Mouse (Mus musculus): ENCODE measurements around the gene Fabp2.

The Fabp2 gene

DNA sequence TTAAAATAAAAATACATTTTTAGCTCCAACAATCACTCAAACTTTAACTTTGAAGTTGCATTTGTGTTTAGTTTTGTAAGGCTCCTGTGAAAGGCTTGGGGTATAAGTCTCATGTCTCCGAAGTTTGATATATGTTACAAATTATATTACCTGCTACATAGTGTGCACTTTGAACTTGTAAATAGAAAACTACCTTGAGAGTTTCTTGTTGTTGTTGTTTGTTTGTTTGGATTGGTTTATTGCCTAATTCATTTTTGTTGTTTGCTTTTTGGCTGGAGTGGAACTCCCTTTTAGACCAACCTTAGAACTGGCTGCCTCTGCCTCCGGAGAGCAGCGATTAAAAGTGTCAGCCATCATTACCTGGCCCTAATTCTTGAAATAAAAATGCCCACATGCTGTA, at the start of gene Fabp2:
Gene Fabp2, plus strand, starts transcription at position 301 of the 400 bp plus-strand sequence.
- no peak for DNase-seq (ENCODE audit: low spot score)

DNA sequence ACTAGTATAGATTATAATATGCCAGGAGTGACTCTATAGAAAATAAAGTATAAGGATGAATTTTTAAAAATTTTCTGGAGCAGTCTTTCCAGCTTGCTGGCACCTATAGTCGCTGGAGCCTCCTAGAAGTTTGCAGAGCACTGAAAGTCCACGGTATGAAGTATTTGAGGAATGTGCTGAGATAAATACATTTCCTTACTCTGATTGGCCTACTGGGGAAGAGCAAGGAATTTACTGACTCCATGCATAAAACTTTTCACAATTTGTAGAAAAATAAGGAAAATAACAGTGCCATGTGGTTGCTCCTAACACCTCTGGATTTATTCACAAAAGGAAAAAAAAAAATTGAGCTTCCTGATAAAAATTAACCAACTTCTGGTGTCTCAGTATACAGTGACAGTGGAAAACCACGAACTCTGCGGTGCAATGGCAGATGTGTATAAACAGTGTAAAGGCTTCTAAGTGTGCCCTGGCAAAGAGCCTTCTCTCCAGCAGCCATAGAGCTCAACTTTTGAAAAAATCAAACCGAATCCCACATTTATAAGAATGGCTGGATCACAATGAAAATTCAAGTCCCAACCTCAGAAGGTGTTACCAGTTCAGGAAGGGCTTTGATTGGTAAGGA, 46.4 kb upstream of the Fabp2 start:
- no peak for DNase-seq (ENCODE audit: low spot score)

DNA sequence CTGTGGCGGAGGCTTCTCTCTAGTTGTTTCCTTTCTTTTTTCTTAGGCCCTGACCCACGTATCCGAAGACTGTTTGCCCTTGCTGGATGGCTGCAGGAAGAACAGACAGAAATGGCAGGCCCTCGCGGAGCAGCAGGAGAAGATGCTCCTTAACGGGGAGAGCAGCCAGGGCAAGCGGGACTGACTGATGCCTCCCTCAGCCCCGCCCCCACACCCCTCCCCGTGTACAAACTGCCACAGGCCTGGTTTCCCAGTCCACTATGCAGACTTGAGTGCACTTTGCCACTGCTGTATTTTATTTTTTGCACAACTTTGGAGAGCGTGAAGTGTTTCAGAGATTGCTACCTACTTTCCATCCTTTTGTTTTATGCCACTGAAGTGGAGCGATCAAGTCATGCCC, 39.7 kb upstream of the Fabp2 start:
- DNase-seq (ENCODE audit: low spot score) = no peak

DNA sequence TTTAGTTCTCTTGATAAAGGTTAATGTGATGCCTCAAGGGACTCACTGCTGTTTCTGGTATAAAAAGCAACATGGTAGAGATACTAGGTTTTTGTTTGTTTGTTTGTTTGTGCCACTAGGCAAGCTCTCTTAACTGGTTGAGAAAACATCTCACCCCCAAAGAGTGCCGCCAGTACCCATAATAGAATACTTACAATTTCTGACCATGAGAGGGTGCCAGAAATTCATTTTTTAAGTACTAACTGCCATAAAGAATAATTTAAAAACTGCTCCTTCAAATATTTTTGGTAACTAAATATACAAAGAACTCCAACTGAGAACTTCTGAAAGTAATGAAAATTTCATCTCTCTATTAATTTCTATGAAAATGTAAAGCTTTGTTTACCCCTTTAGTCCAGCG, 35.0 kb upstream of the Fabp2 start:
- no peak for DNase-seq (ENCODE audit: low spot score)

DNA sequence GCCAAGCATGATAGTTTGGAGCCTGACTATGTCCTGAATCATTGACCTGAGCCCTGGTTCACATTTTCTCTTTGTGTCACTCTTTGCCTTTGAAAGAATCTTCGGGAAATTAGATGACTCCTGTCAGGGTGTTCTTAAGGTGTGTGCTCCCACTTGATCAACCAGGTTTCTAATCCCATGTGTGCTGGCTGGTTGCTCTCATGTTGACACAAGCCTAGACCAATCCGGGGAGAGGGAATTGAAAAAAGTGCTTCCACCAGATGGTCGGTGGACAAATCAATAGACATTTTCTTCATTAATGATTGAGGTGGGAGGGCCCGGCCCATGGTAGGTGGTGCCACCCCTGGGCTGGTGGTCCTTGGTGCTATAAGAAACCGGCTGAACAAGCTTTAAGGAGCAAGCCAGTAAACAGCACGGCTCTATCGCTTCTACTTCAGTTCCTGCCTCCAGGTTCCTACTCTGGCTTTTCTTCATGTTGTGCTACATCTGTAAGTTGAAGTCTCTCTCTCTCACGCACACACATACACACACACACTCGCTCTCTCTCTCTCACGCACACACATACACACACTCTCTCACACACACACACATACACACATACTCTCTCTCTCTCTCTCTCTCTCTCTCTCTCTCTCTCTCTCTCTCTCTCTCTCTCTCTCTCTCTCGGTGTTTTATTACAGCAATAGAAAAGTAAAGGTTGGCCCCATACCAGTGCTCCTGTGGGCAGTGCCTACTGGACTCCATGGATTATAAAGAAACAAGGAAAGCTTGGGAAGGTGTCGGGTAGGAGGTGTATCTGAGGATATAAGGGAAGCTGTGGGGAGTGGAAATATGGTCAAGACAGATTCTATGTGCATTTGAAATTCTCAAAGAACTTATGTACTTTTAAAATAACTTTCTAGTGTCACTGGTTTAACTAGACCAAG, 34.0 kb upstream of the Fabp2 start:
- DNase-seq (ENCODE audit: low spot score) = no peak

DNA sequence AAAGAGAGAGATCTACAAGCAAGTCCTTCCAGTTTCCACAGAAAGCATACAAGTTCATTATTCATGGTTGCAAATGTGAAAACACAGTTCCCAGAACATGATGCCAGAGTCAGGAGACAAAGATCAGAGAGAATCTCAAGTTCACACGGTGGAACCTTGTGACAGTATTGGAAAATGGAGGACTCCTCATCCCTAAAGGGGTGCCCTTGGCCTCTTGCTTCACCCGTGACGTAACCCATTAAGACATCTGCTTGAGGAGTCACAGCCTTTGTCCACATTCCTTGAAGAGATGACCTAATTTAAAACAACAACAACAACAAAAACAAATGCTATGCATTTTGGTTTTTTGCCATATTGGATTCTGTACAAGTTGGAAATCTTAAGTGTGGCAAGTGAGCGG, 29.8 kb upstream of the Fabp2 start:
- no peak for DNase-seq (ENCODE audit: low spot score)

DNA sequence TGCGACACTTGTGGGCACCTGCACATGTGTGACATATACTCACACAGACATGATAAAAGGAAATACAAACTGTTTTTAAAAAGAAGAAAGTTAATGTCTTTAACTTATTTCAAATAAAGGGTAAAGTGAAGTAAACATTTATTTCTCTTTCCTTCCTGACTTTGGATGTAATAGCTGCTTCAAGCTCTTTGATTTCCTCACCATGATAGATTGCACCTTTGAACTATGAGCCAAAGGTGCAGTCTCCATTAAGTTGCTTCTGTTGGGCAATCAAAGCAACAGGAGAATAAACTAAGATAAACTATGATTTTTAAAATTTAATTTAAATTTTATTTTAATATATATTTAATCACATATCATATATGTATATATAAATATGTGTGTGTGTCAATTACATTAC, 26.6 kb upstream of the Fabp2 start:
- DNase-seq (ENCODE audit: low spot score) = no peak

DNA sequence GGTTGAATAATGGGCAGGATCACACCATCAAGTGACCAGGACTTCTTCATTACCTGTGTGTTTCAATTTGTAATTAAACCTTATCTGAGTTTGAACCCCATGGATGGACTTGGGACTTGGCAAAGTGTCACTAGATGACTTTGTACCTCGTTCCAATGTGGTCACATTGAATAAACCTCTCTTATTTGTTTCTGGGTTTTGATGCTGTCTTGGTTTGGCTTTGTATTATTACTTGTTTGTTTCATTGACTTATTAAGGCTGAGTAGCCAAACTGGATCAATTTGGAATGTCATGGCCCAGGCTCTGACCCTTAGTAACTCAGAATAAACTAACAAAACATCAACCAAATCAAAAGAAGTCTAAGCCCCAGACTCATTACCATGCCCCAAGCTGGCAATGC, 23.3 kb upstream of the Fabp2 start:
- DNase-seq (ENCODE audit: low spot score) = no peak

DNA sequence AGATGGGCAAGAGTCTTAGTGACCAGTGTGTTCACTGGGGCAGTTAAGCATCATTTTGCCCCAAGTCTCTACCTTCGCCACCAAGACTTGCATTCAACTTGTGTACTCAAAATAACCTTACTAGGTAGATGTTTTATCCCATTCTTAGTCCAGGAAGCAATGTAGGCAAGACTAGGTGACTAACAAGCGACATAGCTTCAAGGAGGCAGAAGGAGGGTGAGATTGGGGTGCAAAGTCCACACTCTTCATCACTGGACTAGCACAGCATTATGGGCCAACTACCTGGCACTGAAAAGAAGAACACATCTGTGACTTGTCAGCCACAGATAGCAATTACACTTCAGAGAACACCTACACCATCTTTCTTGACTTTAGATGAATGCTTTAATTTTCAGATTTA, 18.0 kb upstream of the Fabp2 start:
- no peak for DNase-seq (ENCODE audit: low spot score)

DNA sequence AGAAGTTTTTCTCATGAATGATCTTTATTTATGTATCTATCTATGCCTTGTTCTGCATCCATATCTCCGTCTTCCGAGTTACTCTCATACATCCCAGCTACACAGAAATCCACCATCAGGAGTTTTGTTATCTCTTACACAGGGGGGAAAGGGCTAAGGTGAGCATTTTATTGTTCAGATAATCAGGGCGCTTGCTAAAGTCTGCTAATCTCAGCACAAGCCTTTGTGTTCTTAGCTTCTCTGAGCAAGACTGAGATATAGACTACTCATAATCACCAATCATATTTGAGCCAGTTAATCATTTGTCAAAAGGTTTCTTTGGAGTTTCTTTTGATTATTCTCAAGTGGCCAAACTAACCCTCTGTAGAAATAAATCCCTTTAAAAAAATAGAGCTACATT, 17.3 kb upstream of the Fabp2 start:
- DNase-seq (ENCODE audit: low spot score) = no peak

DNA sequence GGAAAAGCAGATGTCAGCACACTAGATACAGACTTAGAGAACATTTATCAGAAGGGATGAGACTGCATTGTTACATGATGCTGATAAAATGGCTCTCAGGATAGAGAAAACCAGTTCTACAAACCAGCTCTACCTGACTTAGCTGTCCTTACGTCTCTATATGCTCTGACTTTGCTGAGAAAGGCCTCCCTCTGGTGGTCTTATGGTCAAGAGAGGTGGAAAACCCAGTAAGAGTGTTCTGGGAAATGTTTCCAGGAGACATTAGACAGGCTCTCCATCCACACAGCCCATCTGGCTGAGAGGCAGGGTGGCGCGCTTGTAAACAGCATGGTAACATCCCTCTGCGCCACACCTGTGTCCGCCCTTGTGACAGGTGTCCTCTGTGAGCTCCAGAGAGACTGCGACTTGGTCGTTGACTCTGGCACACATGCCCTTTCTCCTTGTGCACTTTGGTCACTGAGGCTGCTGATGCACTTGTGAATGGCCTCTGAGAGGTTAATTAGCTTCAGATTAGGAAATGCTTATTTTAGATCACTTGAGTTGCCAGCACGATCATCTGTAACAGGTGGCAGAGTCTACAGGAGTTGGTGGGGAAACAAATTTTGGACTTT, 16.1 kb upstream of the Fabp2 start:
- no peak for DNase-seq (ENCODE audit: low spot score)

DNA sequence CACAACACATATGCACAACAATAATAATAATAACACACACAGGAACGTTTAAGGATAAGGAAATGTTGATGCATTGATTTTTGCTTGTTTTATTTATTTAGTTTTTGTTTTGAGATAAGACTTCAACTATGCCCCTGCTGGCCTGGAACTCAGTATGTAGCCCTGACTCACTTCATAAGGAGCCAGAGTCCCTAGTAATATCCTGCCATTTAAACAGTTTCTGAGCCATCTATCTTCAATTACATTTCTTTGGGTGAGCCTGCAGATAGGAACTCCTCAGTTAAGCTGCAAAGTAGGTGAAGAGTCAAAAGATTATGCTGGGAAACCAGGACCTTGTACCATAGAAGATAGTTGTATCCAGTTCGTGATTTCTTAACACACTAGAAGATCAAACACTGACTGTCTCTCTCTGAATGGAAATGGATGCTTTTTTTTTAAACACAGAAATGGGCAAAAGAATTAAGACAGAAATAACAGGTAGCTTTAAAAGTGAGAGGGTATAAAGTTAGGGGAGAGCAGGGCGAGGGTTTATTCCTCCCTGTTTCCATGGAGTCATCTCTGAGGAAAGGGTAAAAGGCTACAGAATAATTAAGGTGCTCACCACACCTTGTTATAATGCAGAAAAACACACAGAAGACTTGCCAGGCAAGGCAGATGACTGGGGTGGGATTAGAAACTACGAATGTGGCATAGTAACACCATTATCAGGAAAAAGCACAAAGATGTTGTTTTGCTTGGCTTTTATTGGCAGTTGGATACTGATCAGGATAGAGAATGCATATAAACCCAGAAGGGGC, 7.2 kb upstream of the Fabp2 start:
- no peak for DNase-seq (ENCODE audit: low spot score)

DNA sequence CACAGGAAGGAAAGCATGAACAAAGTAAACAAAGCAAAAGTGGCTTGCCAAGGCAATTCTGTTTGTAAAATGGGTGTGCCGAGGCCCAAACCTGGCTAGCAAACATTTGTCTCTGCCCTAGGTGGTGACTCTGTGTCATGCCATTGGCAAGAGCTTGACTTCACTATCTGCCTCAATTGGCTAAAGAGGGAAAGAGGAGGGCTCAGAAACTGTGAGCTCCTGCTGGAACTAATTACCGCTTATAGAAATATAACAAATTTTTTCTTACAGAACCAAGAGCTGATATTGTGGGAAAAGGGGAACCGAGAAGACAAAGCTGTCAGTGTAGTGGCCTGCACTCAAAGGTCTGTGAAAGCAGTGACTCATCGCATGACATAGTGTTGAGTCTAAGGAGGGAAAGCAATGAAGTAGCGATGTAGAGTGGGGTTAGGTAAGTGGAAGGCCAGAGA, 6.5 kb upstream of the Fabp2 start:
- DNase-seq (ENCODE audit: low spot score) = no peak

DNA sequence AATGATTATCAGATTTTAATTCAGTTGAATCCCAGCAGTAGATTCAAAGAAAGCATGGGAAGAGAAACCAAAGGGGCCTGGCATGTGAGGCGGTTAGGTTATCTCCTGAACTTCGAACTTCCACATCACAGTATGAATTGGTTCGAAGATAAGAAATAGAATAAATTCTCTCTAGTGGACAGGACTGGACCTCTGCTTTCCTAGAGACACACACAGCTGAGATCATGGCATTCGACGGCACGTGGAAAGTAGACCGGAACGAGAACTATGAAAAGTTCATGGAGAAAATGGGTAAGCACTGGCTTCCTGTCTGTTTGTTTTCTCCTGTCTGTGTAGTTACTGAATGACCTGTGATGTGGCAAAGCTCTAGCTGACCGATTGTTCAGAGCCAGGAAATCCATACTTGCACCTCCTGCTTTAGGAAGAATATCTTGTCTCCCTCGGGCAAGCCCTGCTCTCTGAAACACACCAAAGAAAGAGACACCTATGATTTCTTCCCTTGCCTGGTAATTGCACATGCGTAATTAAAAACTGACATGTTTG, 388 bp downstream of the Fabp2 start:
- no peak for DNase-seq (ENCODE audit: low spot score)

DNA sequence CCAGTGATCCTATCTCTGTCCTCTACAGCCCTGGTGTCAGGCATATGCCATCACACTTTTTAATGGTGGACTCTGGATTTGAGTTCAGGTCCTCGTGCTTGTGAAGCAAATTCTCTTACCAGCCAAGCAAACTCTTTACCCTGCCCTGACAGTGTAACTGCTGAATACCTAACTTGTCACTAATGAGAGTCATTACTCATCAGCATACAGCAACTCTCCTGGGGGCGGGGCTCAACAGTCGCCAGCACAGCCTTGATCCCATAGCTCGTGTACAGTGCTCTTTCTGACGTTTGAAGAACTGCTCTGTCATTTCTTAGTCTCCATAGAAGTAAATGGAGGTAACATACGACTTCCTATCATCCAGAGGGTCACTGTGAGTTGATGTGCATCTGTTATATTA, 3.4 kb downstream of the Fabp2 start:
- no peak for DNase-seq (ENCODE audit: low spot score)

DNA sequence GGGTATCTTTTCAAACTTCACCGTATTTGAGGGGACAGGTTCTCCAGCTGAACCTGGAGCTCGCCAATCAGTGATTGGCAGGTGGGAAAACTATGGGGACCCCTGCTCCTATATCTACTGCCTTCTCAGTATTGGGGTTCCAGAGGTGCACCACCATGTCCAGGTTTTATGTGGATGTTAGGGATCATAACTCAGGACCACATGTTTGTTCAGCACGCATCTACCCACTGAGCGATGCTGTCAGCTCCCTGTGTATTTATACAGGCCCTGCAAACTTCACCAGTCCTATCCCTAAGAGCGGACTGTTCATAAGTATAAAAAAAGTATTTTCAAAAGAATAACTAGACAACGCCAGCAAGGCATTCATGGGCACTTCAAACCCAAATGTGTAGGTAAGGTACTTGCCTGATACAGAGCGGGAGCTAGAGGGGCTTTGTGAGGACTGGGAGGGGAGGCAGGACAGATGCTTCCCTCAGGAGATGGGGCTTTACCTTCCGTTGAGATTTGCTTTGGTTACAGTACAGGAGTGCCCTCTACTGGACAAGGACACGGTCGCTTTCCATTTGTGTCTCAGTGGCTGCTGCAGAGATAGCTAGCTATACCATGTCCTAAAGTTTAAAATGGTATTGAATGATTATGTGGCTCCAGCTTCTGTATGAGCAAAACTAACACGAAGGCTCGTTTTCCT, 9.0 kb downstream of the Fabp2 start:
- DNase-seq (ENCODE audit: low spot score) = no peak

DNA sequence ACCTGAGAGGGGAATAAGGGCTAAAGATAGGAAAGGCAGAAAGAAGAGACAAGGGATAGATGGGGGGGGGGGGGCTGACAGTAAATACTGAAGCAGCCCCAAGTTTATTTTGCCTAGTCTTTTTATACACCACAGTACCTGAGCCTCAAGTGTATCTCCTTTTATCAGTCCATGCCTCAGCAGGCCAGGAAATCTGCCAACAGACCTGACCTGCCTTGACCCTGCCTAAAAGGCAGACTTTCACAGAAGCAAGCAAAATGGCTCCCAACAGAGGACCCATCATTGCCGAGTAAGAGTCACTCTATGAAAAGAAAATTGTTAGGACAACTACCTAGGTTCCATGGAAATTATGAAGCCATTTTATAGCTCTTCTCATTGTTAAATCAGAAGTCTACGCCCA, 13.0 kb downstream of the Fabp2 start:
- no peak for DNase-seq (ENCODE audit: low spot score)

DNA sequence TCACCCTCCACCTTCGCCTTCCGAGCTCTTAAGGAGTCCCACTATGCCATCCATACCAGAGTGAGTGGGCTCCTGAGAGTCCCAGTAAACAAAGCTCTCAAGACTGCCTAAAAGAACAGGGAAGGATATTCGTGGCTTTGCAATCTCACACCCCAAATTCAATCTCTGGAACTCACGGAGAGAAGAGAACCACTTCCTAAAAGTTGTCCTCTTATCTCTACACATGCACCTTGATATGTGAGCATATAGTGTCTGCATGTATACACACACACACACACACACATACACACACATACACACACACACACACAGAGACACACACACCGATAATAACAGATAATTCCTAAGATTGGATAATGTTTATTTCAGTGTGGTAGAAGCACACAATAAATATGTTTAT, 20.6 kb downstream of the Fabp2 start:
- no peak for DNase-seq (ENCODE audit: low spot score)

DNA sequence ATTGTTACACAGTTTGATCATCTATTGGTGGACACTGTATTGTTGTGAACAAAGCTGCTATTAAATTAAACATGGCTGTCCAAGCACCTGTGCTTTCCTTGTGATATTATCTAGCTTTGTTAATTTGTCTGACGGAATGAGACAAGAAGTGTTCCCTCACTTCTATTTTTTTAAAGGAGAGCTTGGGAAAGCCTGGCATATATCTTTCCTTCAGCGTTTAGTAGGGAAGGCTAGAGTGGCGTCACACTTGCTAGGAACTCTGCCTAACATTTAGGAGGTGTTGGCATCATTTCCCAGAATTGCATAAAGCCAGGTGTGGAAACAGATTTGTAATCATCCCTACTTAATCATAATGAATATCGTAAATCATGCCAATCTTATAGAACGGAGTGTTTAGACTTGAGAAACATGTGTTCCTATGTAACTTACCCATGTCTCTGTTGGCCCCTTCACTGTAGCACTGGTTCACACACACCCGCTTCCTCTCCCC, 21.4 kb downstream of the Fabp2 start:
- DNase-seq (ENCODE audit: low spot score) = no peak

DNA sequence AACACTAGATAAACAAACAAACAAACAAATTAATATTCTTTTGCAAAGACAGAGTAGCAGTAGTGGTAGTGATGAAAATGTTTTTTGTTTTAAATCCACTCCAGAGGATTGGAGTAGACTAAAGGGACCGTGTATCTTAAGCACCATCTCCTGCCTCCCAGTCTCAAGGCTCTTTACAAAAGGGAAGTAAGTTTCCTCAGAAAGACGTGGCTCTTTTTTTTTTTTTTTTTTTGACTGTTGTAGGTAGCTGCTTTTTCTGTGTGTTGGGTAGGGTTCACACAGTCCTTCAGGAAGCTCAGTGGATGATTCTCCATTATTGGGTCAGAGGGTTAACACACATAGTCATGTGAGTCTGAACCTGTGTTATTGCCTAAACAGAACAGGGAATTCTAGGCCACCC, 23.8 kb downstream of the Fabp2 start:
- no peak for DNase-seq (ENCODE audit: low spot score)

DNA sequence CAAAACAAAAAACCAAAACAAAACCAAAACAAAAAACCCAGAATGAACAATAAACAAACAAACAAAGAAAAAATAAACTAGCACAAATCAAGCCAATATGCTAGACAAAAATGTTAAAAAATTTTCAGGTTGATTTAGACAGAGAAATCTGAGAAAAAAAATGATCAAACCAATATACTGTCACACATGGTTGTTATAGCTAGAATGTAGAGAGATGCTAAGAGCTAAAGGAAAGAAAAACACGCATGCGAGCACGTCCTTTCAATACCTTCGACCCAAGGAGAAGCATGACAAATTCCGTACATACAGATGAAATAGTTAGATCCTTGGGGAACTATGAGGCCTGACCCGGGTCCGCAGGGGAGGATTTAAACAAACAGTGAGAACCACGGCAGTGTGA, 24.4 kb downstream of the Fabp2 start, which contains the start of gene Gm10959:
Gene Gm10959, minus strand, starts transcription at position 101 of the 400 bp plus-strand sequence.
- no peak for DNase-seq (ENCODE audit: low spot score)
